In the genomic region with DNA sequence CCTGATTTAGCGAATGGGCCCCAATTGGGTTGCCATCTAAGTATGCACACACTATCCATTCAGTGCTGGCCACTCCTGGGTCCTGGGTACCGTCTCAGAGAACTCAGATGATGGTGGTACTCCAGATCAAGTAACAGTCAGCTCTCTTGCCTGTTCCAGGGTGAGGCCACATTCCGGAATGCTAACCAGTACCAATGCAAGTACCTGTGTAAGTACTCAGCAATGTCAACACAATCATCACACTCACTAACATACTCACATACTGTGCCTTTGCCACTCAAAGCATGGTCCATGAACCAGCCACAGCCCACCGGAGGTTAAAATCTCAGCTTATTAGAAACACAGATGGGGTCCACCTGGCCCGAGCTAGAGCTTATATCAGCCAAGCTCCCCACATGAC, we compare ENCODE assay signal across 10 mouse cellular contexts. TPM values are rescaled to one million over a fixed set of nuclear protein-coding genes. Genes with fewer than 3 reads are reported as not detected.
A peak's percentile ranks its signal among the peaks of the same experiment; 100 is the strongest.
DNase-seq lines count a peak whose midpoint lies in the region; ATAC-seq lines count a peak whose summit lies in the region.
"Had no signal": no experiment of that assay in that cellular context is flagged by ENCODE, and none has a peak within 500 bp of the region (broad histone marks: within the 10 kb centered on the region; RNA-seq: fewer than 3 reads in every experiment).

No protein-coding gene starts in this region.

- H3K36me3 ChIP-seq in heart, embryonic 16.5 days (ENCODE audit: control insufficient read depth, insufficient read depth): no peaks in the 10 kb centered on the region
- H3K36me3 ChIP-seq in midbrain, embryonic 15.5 days (replicated peaks): no peaks in the 10 kb centered on the region
- H3K36me3 ChIP-seq in midbrain, embryonic 13.5 days: no peaks in the 10 kb centered on the region
- H3K36me3 ChIP-seq in intestine, embryonic 16.5 days (ENCODE audit: control insufficient read depth, insufficient read depth, low read length): no peaks in the 10 kb centered on the region
- no peaks in the 10 kb centered on the region for H3K36me3 ChIP-seq in stomach, embryonic 14.5 days (ENCODE audit: control insufficient read depth, insufficient read depth, low read length)

- H3K4me2 ChIP-seq in heart, embryonic 16.5 days (ENCODE audit: low read depth, low read length): no peak overlapping the region
- no peak overlapping the region for H3K4me2 ChIP-seq in midbrain, embryonic 15.5 days
- H3K4me2 ChIP-seq in midbrain, embryonic 13.5 days (replicated peaks): no peak overlapping the region
- no peak overlapping the region for H3K4me2 ChIP-seq in intestine, embryonic 16.5 days (ENCODE audit: low read depth, low read length)
- H3K4me2 ChIP-seq in stomach, embryonic 14.5 days (replicated peaks; ENCODE audit: low read depth, low read length): no peak overlapping the region

- H3K4me3 ChIP-seq in heart, embryonic 16.5 days (ENCODE audit: low read length): no peak overlapping the region
- H3K4me3 ChIP-seq in midbrain, embryonic 15.5 days: no peak overlapping the region
- H3K4me3 ChIP-seq in midbrain, embryonic 13.5 days (replicated peaks): no peak overlapping the region
- H3K4me3 ChIP-seq in intestine, embryonic 16.5 days (ENCODE audit: low read length): no peak overlapping the region
- H3K4me3 ChIP-seq in stomach, embryonic 14.5 days (ENCODE audit: low read depth, low read length): no peak overlapping the region

- no peak for DNase-seq in heart, adult 8-10 months (ENCODE audit: low spot score)
- DNase-seq in adrenal gland, adult (ENCODE audit: inconsistent age in 2 of 2, low spot score in 1 of 2): no peak
- no peak for DNase-seq in thymus, postnatal 25 days

- peak overlapping the region; percentile 62; the same call in 1 of the 2 replicates for H3K27ac ChIP-seq in heart, embryonic 16.5 days (ENCODE audit: low read length)
- peak overlapping the region; percentile 66; the same call in 1 of the 2 replicates for H3K27ac ChIP-seq in midbrain, embryonic 15.5 days
- no peak overlapping the region for H3K27ac ChIP-seq in midbrain, embryonic 13.5 days
- peak overlapping the region; percentile 90; the same call in 1 of the 2 replicates for H3K27ac ChIP-seq in intestine, embryonic 16.5 days (ENCODE audit: low read length)
- peak overlapping the region; percentile 74 for H3K27ac ChIP-seq in stomach, embryonic 14.5 days (ENCODE audit: low read length)
- H3K27ac ChIP-seq: liver, embryonic 14.5 days had no signal

- WGBS in heart, embryonic 16.5 days: 64% methylated on average over 5 of the region's 5 CpGs
- WGBS in midbrain, embryonic 15.5 days: 85% methylated on average over 5 of the region's 5 CpGs
- 94% methylated on average over 5 of the region's 5 CpGs for WGBS in midbrain, embryonic 13.5 days
- WGBS in intestine, embryonic 16.5 days: 81% methylated on average over 5 of the region's 5 CpGs
- WGBS in stomach, embryonic 14.5 days: 83% methylated on average over 5 of the region's 5 CpGs

- H3K27me3 ChIP-seq in heart, embryonic 16.5 days (ENCODE audit: control insufficient read depth, insufficient read depth, low read length): no peaks in the 10 kb centered on the region
- H3K27me3 ChIP-seq in midbrain, embryonic 15.5 days (replicated peaks): no peaks in the 10 kb centered on the region
- H3K27me3 ChIP-seq in midbrain, embryonic 13.5 days: no peaks in the 10 kb centered on the region
- H3K27me3 ChIP-seq in intestine, embryonic 16.5 days (replicated peaks; ENCODE audit: control insufficient read depth, insufficient read depth, low read length): no peaks in the 10 kb centered on the region
- H3K27me3 ChIP-seq in stomach, embryonic 14.5 days (ENCODE audit: control insufficient read depth, insufficient read depth, low read length): no peaks in the 10 kb centered on the region

- no peak for ATAC-seq in heart, embryonic 16.5 days (replicated peaks; ENCODE audit: extremely low read depth, insufficient read depth, low FRiP score)
- ATAC-seq in midbrain, embryonic 15.5 days (replicated peaks): peak; percentile 2; the same call in 1 of the 2 replicates
- no peak for ATAC-seq in midbrain, embryonic 13.5 days
- ATAC-seq in intestine, embryonic 16.5 days: no peak
- no peak for ATAC-seq in stomach, embryonic 14.5 days (ENCODE audit: insufficient number of reproducible peaks, insufficient read depth, low FRiP score, low read depth)

- H3K4me1 ChIP-seq in heart, embryonic 16.5 days (ENCODE audit: control insufficient read depth, insufficient read depth, low read length): peaks cover 35% of the 10 kb centered on the region
- H3K4me1 ChIP-seq in midbrain, embryonic 15.5 days: peaks cover 31% of the 10 kb centered on the region
- peaks cover 32% of the 10 kb centered on the region for H3K4me1 ChIP-seq in midbrain, embryonic 13.5 days (replicated peaks)
- peaks cover 81% of the 10 kb centered on the region for H3K4me1 ChIP-seq in intestine, embryonic 16.5 days (ENCODE audit: control insufficient read depth, insufficient read depth, low read length)
- peaks cover 60% of the 10 kb centered on the region for H3K4me1 ChIP-seq in stomach, embryonic 14.5 days (ENCODE audit: control insufficient read depth, insufficient read depth, low read length)

- H3K9me3 ChIP-seq in heart, embryonic 16.5 days (replicated peaks; ENCODE audit: control insufficient read depth, low read length): no peaks in the 10 kb centered on the region
- no peaks in the 10 kb centered on the region for H3K9me3 ChIP-seq in midbrain, embryonic 15.5 days
- no peaks in the 10 kb centered on the region for H3K9me3 ChIP-seq in midbrain, embryonic 13.5 days
- no peaks in the 10 kb centered on the region for H3K9me3 ChIP-seq in intestine, embryonic 16.5 days (ENCODE audit: control insufficient read depth, low read length)
- no peaks in the 10 kb centered on the region for H3K9me3 ChIP-seq in stomach, embryonic 14.5 days (ENCODE audit: control insufficient read depth, low read depth, low read length)

- H3K9ac ChIP-seq in heart, embryonic 16.5 days (ENCODE audit: low read length): no peak overlapping the region
- no peak overlapping the region for H3K9ac ChIP-seq in midbrain, embryonic 15.5 days
- no peak overlapping the region for H3K9ac ChIP-seq in midbrain, embryonic 13.5 days (replicated peaks)
- H3K9ac ChIP-seq in intestine, embryonic 16.5 days (ENCODE audit: low read depth, low read length): no peak overlapping the region; the same call in 1 of the 2 replicates
- H3K9ac ChIP-seq in stomach, embryonic 14.5 days (replicated peaks; ENCODE audit: low read depth, low read length): no peak overlapping the region
- H3K9ac ChIP-seq: liver, embryonic 14.5 days had no signal

RNA-seq across cellular contexts. Expression of gene Dagla, which starts 10.7 kb away (rescaled TPM):
- 0.89 and 0.92 TPM in 2 replicates for polyA plus RNA-seq in heart, embryonic 16.5 days (2015; fragmentation: Nextera tagmentation; extraction: Ambion mirVana)
- total RNA-seq in heart, adult 8-10 months (2022): 1 to 10 TPM; 2.8 to 3.7 (median 3.1) TPM
- polyA plus RNA-seq in midbrain, embryonic 15.5 days (2015; fragmentation: Nextera tagmentation; extraction: Ambion mirVana): 12.7 and 13.4 TPM in 2 replicates
- 5.1 and 5.3 TPM in 2 replicates for polyA plus RNA-seq in midbrain, embryonic 13.5 days (2015; fragmentation: Nextera tagmentation; extraction: Ambion mirVana)
- polyA plus RNA-seq in intestine, embryonic 16.5 days (2015; fragmentation: Nextera tagmentation; extraction: Ambion mirVana): 2.6 and 3.2 TPM in 2 replicates
- 2.9 and 3.5 TPM in 2 replicates for polyA plus RNA-seq in stomach, embryonic 14.5 days (2014; fragmentation: Nextera tagmentation; extraction: Ambion mirVana)
- total RNA-seq: common myeloid progenitor, adult 5-6 weeks had no signal

RNA-seq across cellular contexts. Expression of gene Myrf, which starts 53.4 kb away (rescaled TPM):
- 4.2 TPM in 2 replicates for polyA plus RNA-seq in heart, embryonic 16.5 days (2015; fragmentation: Nextera tagmentation; extraction: Ambion mirVana)
- total RNA-seq in heart, adult 8-10 months (2022): 1 to 10 TPM; 4.1 to 8.0 (median 7.2) TPM
- 0.62 and 0.79 TPM in 2 replicates for polyA plus RNA-seq in midbrain, embryonic 15.5 days (2015; fragmentation: Nextera tagmentation; extraction: Ambion mirVana)
- 0.58 and 0.77 TPM in 2 replicates for polyA plus RNA-seq in midbrain, embryonic 13.5 days (2015; fragmentation: Nextera tagmentation; extraction: Ambion mirVana)
- 9.9 and 10.1 TPM in 2 replicates for polyA plus RNA-seq in intestine, embryonic 16.5 days (2015; fragmentation: Nextera tagmentation; extraction: Ambion mirVana)
- polyA plus RNA-seq in stomach, embryonic 14.5 days (2014; fragmentation: Nextera tagmentation; extraction: Ambion mirVana): 27.6 and 28.4 TPM in 2 replicates
